Mouse (Mus musculus) kidney, adult 2 months (tissue): Measurements from ENCODE around the gene Marf1.
"Not testable (repeated sequence)": the region's sequence is repeated elsewhere in the genome, so short reads cannot be mapped to it uniquely, and the experiment has no call there.

Experiments used
- CTCF ChIP-seq: fragments of 200-500 bp; conservative IDR thresholded peaks from 2 replicates; pipeline ENCODE4 v1.5.1; 2011; ENCODE audit warnings: low read depth, mild to moderate bottlenecking, control low read depth, low read length, moderate library complexity, mixed read lengths; ENCODE audit not compliant: insufficient read depth, insufficient read length
- POLR2A ChIP-seq: fragments of 200-500 bp; IDR thresholded peaks from one replicate; pipeline ENCODE4 v1.6.1; 2011; ENCODE audit warnings: low read depth, low read length, control low read depth

GRCm38 (mm10) chr16:14068701-14069100 lies 94.5 kb downstream of the Marf1 start:
- TF ChIP-seq POLR2A, CTCF: not testable (repeated sequence)
